Mouse (Mus musculus) left cerebral cortex, postnatal 14 days (tissue): ENCODE measurements around the gene Alms1. TPM values are rescaled to one million over a fixed set of nuclear protein-coding genes. Genes with fewer than 3 reads are reported as not detected.
"Not testable (repeated sequence)": the region's sequence is repeated elsewhere in the genome, so short reads cannot be mapped to it uniquely, and the experiment has no call there.

Experiments used
- DNase-seq, 2 experiments: peaks; one replicate each; pipeline ENCODE4 v3.0.0; 2021 to 2022; ENCODE audit warnings: low spot score in 2 of 2, mixed read lengths in 1 of 2
- intact Hi-C: fragments of 180-260 bp; cut with DNase I; formaldehyde crosslinking; loops from one replicate; pipeline ENCODE4 v1.15.1; 2025
- microRNA-seq, 2 experiments: library from miRNA; unstranded; fragments of <30 nt; microRNA quantifications; one replicate each; pipeline ENCODE4 v1.2.0; 2022
- total RNA-seq, 2 experiments: library from RNA; stranded (reverse); gene quantifications; 2 replicates each; pipeline ENCODE4 v1.2.3; 2021

The Alms1 gene
- total RNA-seq, 2 experiments from 2014 or later, result 7.6 to 9.4 TPM

DNA sequence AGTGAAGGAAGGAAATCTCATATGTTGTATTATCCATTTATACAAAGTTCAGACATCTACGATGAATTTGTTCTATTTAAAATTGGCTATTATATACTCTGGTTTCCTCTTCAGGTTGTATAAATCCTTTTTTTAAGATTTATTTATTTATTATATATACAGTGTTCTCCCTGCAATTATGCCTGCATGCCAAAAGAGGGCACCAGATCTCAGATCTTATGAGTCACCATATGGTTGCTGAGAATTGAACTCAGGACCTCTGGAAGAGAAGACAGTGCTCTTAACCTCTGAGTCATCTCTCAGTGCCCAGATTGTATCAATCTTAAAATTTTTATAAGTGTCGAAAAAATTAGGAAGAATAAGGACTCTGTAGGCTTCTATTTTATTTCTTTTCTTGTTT lies 65.9 kb downstream of the Alms1 start:
- intact Hi-C loops, result loop anchor here (10.0 kb wide), 1 partner anchor 262 kb away; the partner anchor contains the start of genes Nat8f1 and Tprkb
- no peak for DNase-seq

DNA sequence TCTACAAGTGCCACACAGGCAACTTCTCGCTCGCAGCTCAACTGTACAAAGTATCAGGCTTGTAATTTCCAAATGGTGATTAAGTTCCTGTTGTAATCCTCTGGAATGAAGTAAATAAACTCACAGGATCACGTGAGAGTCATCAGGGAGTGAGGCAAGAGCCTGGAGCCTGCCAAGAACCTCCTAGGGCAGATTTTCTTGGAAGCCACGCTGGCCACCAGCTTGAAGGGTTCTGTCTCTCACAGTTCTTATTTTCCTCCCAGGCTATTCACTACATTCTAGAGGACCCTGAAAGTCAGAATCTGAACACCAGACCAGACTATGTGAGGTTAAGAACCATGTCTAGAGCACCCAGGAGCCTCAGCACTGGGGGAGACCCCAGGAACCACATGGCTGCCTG lies 114.6 kb downstream of the Alms1 start:
- intact Hi-C loops, DNase-seq: not testable (repeated sequence)

- intact Hi-C loops, DNase-seq: not testable (repeated sequence)
These were observed 121.9 kb downstream of the Alms1 start for GRCm38 (mm10) chr6:85709206-85709605.

DNA sequence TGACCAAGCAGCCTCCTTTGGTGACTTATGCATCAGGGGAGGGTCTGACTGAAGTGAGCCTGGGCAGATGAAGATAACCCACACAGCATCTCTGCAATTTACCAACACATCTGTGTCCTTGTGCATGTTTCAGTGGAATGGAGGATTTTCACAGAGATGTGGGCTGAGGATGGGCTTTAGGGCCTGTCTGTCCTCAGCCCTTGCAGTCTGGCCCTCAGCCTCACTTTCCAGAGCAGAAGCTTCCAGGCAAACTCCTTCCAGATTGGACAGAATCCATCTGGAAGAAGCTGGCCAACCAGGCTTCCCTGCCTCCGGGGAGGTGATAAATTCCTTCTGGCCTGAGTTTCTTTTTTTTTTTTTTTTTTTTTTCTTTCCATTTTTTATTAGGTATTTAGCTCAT lies 122.3 kb downstream of the Alms1 start:
- intact Hi-C loops, DNase-seq: not testable (repeated sequence)

GRCm38 (mm10) chr6:85713105-85713504 lies 125.8 kb downstream of the Alms1 start, which contains the start of gene Nat8f7:
Gene Nat8f7, minus strand, starts transcription at chr6:85713205.
- intact Hi-C loops, DNase-seq: not testable (repeated sequence)

Small RNAs within 50 kb of the gene (microRNA-seq; reads per million reads assigned to microRNA genes)
- 0 reads per million in 2 experiments for gene Gm27317

Other genes starting within 250 kb of the Alms1 start
- 10 to 100 TPM; 53.8 to 55.0 TPM for gene Rab11fip5, start 212.9 kb upstream of the Alms1 start, total RNA-seq
- gene Noto, start 163.6 kb upstream of the Alms1 start, total RNA-seq, result not detected
- gene Smyd5, start 155.5 kb upstream of the Alms1 start, total RNA-seq, result 10 to 100 TPM; 33.8 to 34.7 TPM
- 100 to 1,000 TPM; 209 to 210 TPM for gene Cct7, start 136.0 kb upstream of the Alms1 start, total RNA-seq
- gene Pradc1, start 135.6 kb upstream of the Alms1 start, total RNA-seq, result 10 to 100 TPM; 27.1 to 34.0 TPM
- gene Fbxo41, start 84.5 kb upstream of the Alms1 start, total RNA-seq, result 100 to 1,000 TPM; 119 to 126 TPM
- 10 to 100 TPM; 50.3 to 64.1 TPM for gene Egr4, start 73.9 kb upstream of the Alms1 start, total RNA-seq
- gene Nat8f7, start 125.7 kb downstream of the Alms1 start, total RNA-seq, result 1 to 10 TPM; 2.0 to 2.2 TPM
- gene Nat8f3, start 178.2 kb downstream of the Alms1 start, total RNA-seq, result 1 to 10 TPM; 1.8 TPM
- 1 to 10 TPM; 1.0 to 1.1 TPM for gene Nat8f6, start 233.4 kb downstream of the Alms1 start, total RNA-seq
- gene Nat8f5, start 233.4 kb downstream of the Alms1 start, total RNA-seq, result 1 to 10 TPM; 2.2 to 3.1 TPM
- 1 to 10 TPM; 1.2 to 2.0 TPM for gene Nat8, start 244.6 kb downstream of the Alms1 start, total RNA-seq